Mouse (Mus musculus) adrenal gland, adult 8-10 months (tissue): ENCODE data around the gene Mrgprf. TPM values are rescaled to one million over a fixed set of nuclear protein-coding genes. Genes with fewer than 3 reads are reported as not detected.

Experiments
- DNase-seq: peaks from one replicate; pipeline ENCODE4 v3.0.0; 2022
- total RNA-seq, 4 experiments: library from RNA; stranded (reverse); gene quantifications; 2 replicates each; pipeline ENCODE4 v1.2.4; 2022

Mrgprf gene
- total RNA-seq, 4 experiments from 2014 or later: 0.91 to 3.0 (median 1.2) TPM

DNA sequence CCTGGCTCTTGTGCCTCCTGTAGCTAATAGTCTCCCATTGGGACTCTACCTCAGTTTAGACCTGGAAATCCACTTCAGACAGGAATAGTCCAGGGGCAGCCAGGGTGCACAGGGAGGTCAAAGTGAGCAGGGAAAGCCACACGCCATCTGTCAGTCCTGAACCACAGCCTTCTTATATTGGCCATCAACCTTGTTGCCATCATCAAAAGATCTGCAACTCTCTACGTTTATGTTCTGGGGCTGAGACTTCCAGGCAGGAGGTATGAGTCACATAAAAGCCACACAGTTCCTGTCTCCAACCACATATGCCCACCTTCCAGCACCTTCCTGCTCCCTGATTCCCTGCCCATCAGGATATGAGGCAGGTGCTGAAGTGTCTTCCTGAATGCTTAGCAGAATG, 37.3 kb downstream of the Mrgprf start:
- no peak for DNase-seq

DNA sequence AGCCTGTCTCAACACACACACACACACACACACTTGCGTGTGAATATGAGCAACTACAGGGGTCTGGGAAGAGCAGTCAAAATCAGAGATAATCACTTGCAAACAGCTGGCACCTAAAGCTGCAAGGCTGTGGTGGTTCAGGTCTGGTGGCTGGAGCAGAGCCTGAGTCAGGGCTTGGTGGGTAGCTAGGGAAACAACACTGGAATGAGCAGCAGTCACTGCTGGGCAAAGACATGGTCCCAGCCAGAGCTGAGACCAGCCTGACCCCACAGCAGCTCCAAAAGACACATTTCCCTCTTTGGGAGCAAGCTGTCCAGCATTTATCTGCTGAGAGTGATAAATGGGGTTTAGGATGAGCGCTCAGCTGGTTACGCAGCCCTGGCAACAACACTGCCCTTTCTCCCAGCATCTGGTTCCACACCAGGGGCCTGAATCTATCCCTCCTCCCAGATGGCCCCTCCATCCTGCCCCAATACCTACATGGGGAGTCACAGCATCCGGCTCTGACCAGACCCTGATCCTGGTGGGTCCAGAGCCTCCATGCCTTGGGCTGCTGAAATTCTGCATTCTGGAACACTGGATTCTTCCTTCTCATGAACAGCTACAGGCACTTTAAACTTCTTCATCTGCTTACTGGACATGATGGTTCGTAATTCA, 39.7 kb downstream of the Mrgprf start:
- no peak for DNase-seq

Other genes with a start within 250 kb of the Mrgprf start
- gene 1810010D01Rik, start 92.7 kb upstream of the Mrgprf start, total RNA-seq: 1 to 10 TPM in 1 of 4 experiments, under 1 TPM in 1, not detected in 2; 0.84 to 1.9 TPM
- gene Tpcn2, start 16.8 kb upstream of the Mrgprf start, total RNA-seq: 10 to 100 TPM in 3 of 4 experiments, 1 to 10 TPM in 1; 8.0 to 34.6 (median 21.0) TPM
- not detected for gene Mrgprd, start 14.0 kb downstream of the Mrgprf start, total RNA-seq